Mouse (Mus musculus) heart, postnatal 10 days (tissue): ENCODE data around the gene Pex13. TPM values are rescaled to one million over a fixed set of nuclear protein-coding genes. Genes with fewer than 3 reads are reported as not detected.
"Not testable (repeated sequence)": the region's sequence is repeated elsewhere in the genome, so short reads cannot be mapped to it uniquely, and the experiment has no call there.

Experiments used
- DNase-seq, 2 experiments: peaks; one replicate each; pipeline ENCODE4 v3.0.0; 2021
- intact Hi-C: fragments of 180-260 bp; cut with DNase I; formaldehyde crosslinking; loops from one replicate; pipeline ENCODE4 v1.15.1; 2025
- total RNA-seq, 2 experiments: library from RNA; stranded (reverse); gene quantifications; 2 replicates each; pipeline ENCODE4 v1.2.3; 2021

Gene Pex13
- total RNA-seq, 2 experiments from 2014 or later, result 26.2 to 27.8 TPM

DNA sequence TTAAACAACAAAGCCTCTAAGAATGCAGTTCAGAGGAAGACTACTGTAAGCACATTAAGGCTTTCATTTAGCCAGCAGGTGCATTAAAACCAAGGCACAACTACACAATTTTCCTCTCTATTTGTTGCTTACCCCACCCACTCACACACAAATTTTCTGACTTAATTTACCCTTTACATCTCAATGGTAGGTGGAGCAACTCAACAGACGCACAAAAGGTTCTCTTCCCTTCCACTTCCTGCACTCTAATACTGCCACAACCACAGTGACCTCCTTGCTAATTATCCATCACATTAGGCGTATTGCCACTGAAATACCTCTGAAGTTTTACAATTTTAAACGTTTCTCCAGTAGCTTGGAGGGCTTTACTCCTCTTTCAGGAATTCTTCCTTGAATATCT, 12.1 kb downstream of the Pex13 start:
- no peak for DNase-seq
- intact Hi-C loops, result no loop called here

DNA sequence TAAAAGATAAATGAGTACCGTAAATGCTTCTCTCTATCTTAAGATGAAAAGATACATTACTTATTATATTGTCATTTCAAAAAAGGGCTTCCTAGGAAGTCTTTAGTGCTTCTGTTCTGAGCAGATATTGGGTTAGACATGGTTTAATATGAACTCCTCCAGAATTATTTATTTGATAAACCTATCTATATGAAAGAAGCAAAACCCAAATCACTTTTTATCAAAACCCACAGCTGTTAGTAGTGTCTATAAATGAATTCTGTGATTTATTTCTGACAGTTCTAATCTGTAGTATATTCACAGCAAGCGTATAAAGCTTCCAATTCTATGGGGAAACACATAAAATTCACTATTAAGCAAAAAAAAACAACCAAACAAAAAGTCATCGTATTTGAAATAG, 17.9 kb downstream of the Pex13 start:
- intact Hi-C loops, result no loop called here
- no peak for DNase-seq

DNA sequence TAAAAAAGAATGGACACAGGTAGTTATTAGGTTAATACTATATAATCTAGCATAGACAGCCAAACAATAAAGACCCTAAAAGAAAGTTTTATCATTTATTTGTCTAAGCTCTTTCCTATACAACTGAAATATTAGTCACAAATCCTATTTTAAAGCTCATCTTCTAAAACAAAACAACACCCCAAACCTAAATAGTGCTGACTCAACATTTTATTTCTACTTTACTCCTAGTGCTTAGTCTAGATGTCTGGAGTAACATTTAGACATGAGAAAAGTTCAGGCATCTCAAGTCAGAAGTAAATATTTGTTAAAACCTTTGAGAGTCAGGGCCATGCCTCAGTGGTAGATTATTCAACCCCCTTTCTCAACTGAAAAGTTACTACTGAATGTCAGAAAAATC, 18.3 kb downstream of the Pex13 start:
- no peak for DNase-seq
- intact Hi-C loops, result no loop called here

DNA sequence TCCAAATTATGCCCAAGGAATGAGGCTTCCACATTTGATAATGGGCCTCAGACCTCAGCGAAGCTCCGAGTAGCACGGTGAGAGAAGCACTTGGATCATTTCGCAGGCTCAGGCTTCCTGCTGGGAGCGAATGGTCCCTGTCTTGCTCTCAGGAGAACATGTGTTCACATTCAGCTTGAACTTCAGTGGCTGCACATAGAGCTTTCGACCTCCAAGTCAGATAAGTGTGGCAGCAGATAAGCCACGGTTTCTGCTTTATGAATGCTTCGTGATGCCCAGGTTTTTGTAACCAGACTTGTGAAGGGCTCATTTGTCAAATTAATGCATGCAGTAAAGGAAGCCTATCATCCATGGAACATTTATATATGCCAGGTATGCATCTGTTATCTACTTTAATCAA, 31.2 kb downstream of the Pex13 start:
- intact Hi-C loops, result no loop called here

DNA sequence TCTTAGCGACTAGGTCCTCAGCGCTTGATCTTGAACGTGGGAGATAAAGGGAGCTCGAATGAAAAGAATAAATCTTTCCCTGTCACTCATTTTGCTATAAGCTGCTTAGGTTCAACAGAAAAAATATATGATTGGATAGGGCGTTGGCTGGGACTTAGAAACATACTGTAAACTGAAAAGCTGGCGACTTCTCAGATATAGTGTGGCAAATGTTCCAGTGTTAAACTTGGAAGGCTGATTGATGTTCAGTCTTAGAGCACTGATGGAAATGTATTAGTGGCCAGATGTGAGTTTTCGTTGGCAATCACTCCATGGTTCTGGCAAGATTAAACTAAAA, 31.9 kb downstream of the Pex13 start:
- intact Hi-C loops, result loop anchor here (2.0 kb wide), 1 partner anchor 31 kb away; the partner anchor contains the start of genes Pex13 and Pus10
- DNase-seq, result no peak

More for the DNA sequence above, 31.2 kb downstream of the Pex13 start:
- no peak for DNase-seq

DNA sequence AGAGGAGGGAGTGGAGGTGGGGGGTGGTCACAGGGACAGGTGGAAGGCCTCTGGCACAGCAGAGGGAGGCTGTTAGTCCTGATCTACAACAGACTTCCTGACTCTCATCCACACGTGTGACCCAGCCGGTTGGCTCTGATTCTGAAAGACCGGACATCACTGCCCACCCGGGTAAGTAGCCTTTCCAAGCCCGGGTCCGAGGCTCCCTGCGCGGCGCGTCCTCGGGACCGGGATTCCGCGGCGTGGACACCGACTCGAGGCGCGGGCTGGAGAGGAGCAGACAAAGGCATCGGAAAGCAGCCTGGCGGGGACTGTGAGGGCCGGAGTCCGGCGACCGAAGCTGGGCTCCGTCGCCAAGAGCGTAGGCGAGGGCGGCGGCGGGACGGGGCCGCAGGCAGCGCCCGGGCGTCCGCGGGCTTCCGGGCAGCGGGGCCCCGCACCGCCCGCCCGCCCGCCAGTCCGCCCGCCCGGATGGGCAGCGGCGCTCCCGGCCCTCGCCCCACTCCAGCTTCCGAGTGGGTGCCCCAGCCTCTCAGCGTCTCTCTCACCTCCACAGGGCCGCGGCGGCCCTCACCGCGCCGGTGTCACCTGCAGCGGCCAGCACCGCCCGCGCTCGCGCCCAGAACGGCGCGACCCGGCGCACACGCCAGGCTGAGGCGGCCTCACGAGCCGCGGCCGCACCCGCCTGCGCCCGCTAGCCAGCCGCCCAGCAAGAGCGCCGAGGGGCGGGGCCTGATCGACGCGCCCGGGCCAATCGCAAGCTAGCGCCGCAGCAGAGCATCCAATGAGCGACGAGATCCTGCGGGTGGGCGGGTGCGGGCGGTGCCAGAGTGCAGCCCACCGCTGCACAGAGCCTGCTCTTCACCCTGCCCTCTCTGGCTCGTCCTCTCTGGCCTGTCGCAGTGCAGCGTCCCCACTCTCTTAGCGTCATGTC, 32.5 kb downstream of the Pex13 start, which contains the start of gene 0610010F05Rik:
Gene 0610010F05Rik, minus strand, starts transcription at position 695 of the 934 bp plus-strand sequence.
- intact Hi-C loops, result loop anchor here (2.0 kb wide), 1 partner anchor 32 kb away; the partner anchor contains the start of genes Pex13 and Pus10
- DNase-seq, result peak; percentile 89

DNA sequence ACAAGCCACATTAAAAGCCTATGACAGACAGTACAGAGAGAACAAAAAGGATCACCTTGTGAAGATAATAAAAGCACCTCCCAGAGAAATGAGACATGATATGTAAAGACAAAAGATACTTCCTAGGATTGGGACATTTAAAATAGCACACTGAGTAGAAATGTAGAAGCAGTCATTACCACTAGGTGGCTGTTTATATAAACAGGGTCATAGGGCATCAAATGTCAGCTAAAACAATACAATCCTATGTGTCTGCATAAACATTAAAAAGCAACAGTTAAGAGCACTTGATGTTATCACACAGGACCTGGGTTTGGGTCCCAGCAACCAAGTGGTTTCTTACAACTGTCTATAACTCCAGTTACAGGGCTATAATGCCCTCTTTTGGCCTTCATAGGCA, 35.1 kb downstream of the Pex13 start:
- intact Hi-C loops, result no loop called here

DNA sequence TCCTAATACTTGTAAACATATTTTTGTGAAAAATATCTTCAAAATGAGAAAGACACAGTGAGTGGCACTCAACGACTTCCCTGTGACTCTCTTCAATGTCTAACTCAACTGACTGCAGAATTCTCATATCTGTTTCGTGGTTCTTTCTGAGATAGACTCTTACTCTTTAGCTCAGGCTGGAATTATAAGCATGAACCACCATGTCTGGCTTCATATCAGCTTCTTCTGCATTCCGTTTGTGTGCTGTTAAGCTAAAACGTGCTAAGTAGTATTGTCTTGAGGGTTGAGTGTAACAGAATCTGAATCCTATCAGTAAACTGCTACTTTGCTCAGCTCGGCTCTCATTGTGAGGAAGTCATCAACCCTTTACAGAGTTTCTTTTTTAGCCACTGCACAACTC, 46.8 kb downstream of the Pex13 start:
- DNase-seq, result no peak
- intact Hi-C loops, result no loop called here

More for the DNA sequence above, 35.1 kb downstream of the Pex13 start:
- no peak for DNase-seq

DNA sequence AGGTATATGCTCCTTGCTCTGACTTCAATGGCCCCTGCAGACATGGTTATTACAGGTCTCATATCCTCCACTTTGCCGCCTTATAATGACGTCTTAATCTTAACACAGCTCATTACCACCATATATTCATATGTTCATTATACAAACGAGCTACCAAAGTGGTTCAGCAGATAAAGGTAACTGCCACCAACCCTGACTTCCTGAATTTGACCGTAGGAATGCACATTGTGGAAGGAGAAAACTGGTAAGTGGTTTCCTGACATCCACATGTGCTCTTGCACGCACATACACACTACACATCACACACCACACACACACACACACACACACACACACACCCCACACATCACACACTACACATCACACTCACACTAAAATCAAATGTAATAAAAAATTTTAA, 51.2 kb downstream of the Pex13 start:
- DNase-seq, result no peak
- intact Hi-C loops, result no loop called here

DNA sequence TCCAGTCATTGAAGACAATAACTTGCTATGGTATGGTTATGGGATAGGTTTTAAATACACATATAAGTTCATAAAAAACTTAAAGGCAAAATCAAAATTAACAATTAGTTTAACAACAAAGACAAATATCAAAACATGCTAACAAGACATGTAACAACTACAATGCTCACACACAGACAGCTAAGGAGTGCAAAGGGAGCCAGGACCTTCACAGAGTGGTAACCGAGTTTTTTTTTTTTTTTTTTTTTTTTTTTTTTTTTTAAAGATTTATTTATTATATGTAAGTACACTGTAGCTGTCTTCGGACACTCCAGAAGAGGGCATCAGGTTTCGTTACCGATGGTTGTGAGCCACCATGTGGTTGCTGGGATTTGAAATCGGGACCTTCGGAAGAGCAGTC, 58.5 kb downstream of the Pex13 start:
- intact Hi-C loops, DNase-seq: not testable (repeated sequence)

Other genes starting within 250 kb of the Pex13 start
- 10 to 100 TPM; 39.2 to 52.9 TPM for gene Ahsa2, start 167.9 kb downstream of the Pex13 start, total RNA-seq
- gene 1700093K21Rik, start 144.8 kb downstream of the Pex13 start, total RNA-seq, result not detected
- gene 0610010F05Rik, start 32.3 kb downstream of the Pex13 start, total RNA-seq, result 10 to 100 TPM; 12.9 to 15.9 TPM
- gene Pus10, start 285 bp downstream of the Pex13 start, total RNA-seq, result 10 to 100 TPM; 15.1 to 16.7 TPM
- 10 to 100 TPM in 1 of 2 experiments, 1 to 10 TPM in 1; 9.5 to 10.3 TPM for gene Rel, start 105.0 kb upstream of the Pex13 start, total RNA-seq
- 1 to 10 TPM; 8.6 to 10.0 TPM for gene Papolg, start 229.3 kb upstream of the Pex13 start, total RNA-seq